Comparison of ENCODE assay signal across 32 mouse cellular contexts in the genomic region with DNA sequence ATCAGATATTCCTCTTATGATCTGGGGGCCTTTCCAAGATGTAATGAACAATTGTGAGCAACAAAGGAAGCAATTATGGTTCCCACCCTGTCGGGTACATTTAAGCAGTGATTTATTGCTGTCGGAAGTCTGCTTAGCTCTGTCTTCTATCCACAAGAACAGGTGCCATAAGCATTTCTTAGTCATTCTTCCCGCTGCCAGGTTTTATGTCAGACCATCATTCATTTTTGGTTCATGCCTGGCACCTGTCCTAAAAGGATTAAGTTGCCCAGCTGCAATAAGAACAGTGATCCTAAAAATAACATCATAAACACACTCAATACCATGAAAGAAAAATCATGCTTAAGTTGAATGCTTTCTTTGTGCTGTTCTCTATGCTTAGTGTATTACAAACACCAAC.
DNase-seq lines count a peak whose midpoint lies in the region; ATAC-seq and TF ChIP-seq lines count a peak whose summit lies in the region.
"Had no signal": no experiment of that assay in that cellular context is flagged by ENCODE, and none has a peak within 500 bp of the region (broad histone marks: within the 10 kb centered on the region; RNA-seq: fewer than 3 reads in every experiment).

No protein-coding gene starts in this region.

- H3K4me2 ChIP-seq in heart, postnatal 0 days (ENCODE audit: low read depth, low read length): no peak overlapping the region
- H3K4me2 ChIP-seq in heart, embryonic 12.5 days: no peak overlapping the region
- no peak overlapping the region for H3K4me2 ChIP-seq in limb, embryonic 14.5 days (replicated peaks; ENCODE audit: low read depth, low read length, severe bottlenecking)
- no peak overlapping the region for H3K4me2 ChIP-seq in stomach, postnatal 0 days (replicated peaks; ENCODE audit: low read depth)
- no peak overlapping the region for H3K4me2 ChIP-seq in lung, postnatal 0 days (replicated peaks; ENCODE audit: low read depth, low read length)
- H3K4me2 ChIP-seq: embryonic facial prominence, embryonic 12.5 days; forebrain, embryonic 13.5 days; heart, embryonic 15.5 days; hindbrain, embryonic 15.5 days; liver, embryonic 11.5 days; midbrain, embryonic 15.5 days had no signal

- no peaks in the 10 kb centered on the region for H3K9me3 ChIP-seq in heart, postnatal 0 days (replicated peaks; ENCODE audit: control insufficient read depth, low read length)
- H3K9me3 ChIP-seq in heart, embryonic 12.5 days (replicated peaks): no peaks in the 10 kb centered on the region
- no peaks in the 10 kb centered on the region for H3K9me3 ChIP-seq in limb, embryonic 14.5 days (ENCODE audit: control insufficient read depth, low read length)
- H3K9me3 ChIP-seq in stomach, postnatal 0 days (ENCODE audit: control insufficient read depth, low read length): no peaks in the 10 kb centered on the region
- H3K9me3 ChIP-seq in lung, postnatal 0 days (ENCODE audit: low read length): no peaks in the 10 kb centered on the region
- H3K9me3 ChIP-seq: embryonic facial prominence, embryonic 12.5 days; forebrain, embryonic 13.5 days; G1E; heart, embryonic 15.5 days; hindbrain, embryonic 15.5 days; megakaryocyte, embryonic 14.5 days; midbrain, embryonic 15.5 days had no signal

- H3K4me3 ChIP-seq in heart, postnatal 0 days (ENCODE audit: low read depth, low read length): no peak overlapping the region
- H3K4me3 ChIP-seq in heart, embryonic 12.5 days: no peak overlapping the region
- no peak overlapping the region for H3K4me3 ChIP-seq in limb, embryonic 14.5 days (replicated peaks; ENCODE audit: low read length)
- H3K4me3 ChIP-seq in stomach, postnatal 0 days (ENCODE audit: low read depth, low read length): no peak overlapping the region
- H3K4me3 ChIP-seq in lung, postnatal 0 days (ENCODE audit: low read depth, low read length): no peak overlapping the region
- H3K4me3 ChIP-seq: embryonic facial prominence, embryonic 12.5 days; erythroblast, embryonic 14.5 days; forebrain, embryonic 13.5 days; heart, adult 2 months; heart, embryonic 15.5 days; hindbrain, embryonic 15.5 days; layer of hippocampus, adult 2 months; megakaryocyte, embryonic 14.5 days; midbrain, embryonic 15.5 days had no signal

- TF ChIP-seq EP300 in heart, postnatal 0 days (IDR thresholded peaks at IDR 0.05; ENCODE audit: low read depth): no peak
- TF ChIP-seq EP300 in stomach, postnatal 0 days (optimal IDR thresholded peaks at IDR 0.05): peak; percentile 57
- TF ChIP-seq EP300 in lung, postnatal 0 days (IDR thresholded peaks at IDR 0.05): no peak

- ATAC-seq in heart, postnatal 0 days (ENCODE audit: insufficient read depth, low read depth): no peak
- ATAC-seq in heart, embryonic 12.5 days (ENCODE audit: insufficient number of reproducible peaks, low FRiP score): no peak
- ATAC-seq in common myeloid progenitor, adult 5-6 weeks (replicated peaks; ENCODE audit: low read depth, poor library complexity, severe bottlenecking): 0 out of 2 replicates have a peak, but pooled peaks have one; percentile 27
- peak; percentile 63 for ATAC-seq in limb, embryonic 14.5 days (ENCODE audit: low FRiP score, low read depth)
- no peak for ATAC-seq in stomach, postnatal 0 days (ENCODE audit: low FRiP score, low TSS enrichment)
- ATAC-seq in lung, postnatal 0 days: no peak
- ATAC-seq: forebrain, embryonic 13.5 days; intestine, embryonic 16.5 days; liver, postnatal 0 days; midbrain, embryonic 15.5 days; Patski had no signal

- H3K9ac ChIP-seq in heart, postnatal 0 days (replicated peaks; ENCODE audit: low read depth, low read length): no peak overlapping the region
- H3K9ac ChIP-seq in heart, embryonic 12.5 days: no peak overlapping the region
- no peak overlapping the region for H3K9ac ChIP-seq in limb, embryonic 14.5 days (ENCODE audit: low read depth, low read length, severe bottlenecking)
- H3K9ac ChIP-seq in stomach, postnatal 0 days (ENCODE audit: low read length): no peak overlapping the region
- H3K9ac ChIP-seq in lung, postnatal 0 days (replicated peaks; ENCODE audit: low read depth): no peak overlapping the region
- H3K9ac ChIP-seq: embryonic facial prominence, embryonic 12.5 days; forebrain, embryonic 13.5 days; heart, embryonic 15.5 days; hindbrain, embryonic 15.5 days; liver, postnatal 0 days; midbrain, embryonic 15.5 days had no signal

- 56% methylated on average over 3 of the region's 3 CpGs for WGBS in heart, postnatal 0 days
- WGBS in heart, embryonic 12.5 days: 63% methylated on average over 3 of the region's 3 CpGs
- 55% methylated on average over 3 of the region's 3 CpGs for WGBS in limb, embryonic 14.5 days
- 35% methylated on average over 3 of the region's 3 CpGs for WGBS in stomach, postnatal 0 days
- 67% methylated on average over 3 of the region's 3 CpGs for WGBS in lung, postnatal 0 days

- no peaks in the 10 kb centered on the region for H3K27me3 ChIP-seq in heart, postnatal 0 days (ENCODE audit: control insufficient read depth, insufficient read depth, low read length)
- no peaks in the 10 kb centered on the region for H3K27me3 ChIP-seq in heart, embryonic 12.5 days (replicated peaks)
- H3K27me3 ChIP-seq in limb, embryonic 14.5 days (ENCODE audit: control insufficient read depth, insufficient read depth, low read length): no peaks in the 10 kb centered on the region
- no peaks in the 10 kb centered on the region for H3K27me3 ChIP-seq in stomach, postnatal 0 days (ENCODE audit: control insufficient read depth, insufficient read depth, low read length)
- no peaks in the 10 kb centered on the region for H3K27me3 ChIP-seq in lung, postnatal 0 days (replicated peaks; ENCODE audit: insufficient read depth, low read length)
- H3K27me3 ChIP-seq: CH12.LX; embryonic facial prominence, embryonic 12.5 days; forebrain, embryonic 13.5 days; heart, embryonic 15.5 days; hindbrain, embryonic 15.5 days; megakaryocyte, embryonic 14.5 days; midbrain, embryonic 15.5 days; Patski had no signal

- TF ChIP-seq CTCF in heart, postnatal 0 days (IDR thresholded peaks at IDR 0.05; ENCODE audit: low read depth): no peak
- no peak for TF ChIP-seq CTCF in stomach, postnatal 0 days (IDR thresholded peaks at IDR 0.05; ENCODE audit: low read depth)
- no peak for TF ChIP-seq CTCF in lung, postnatal 0 days (IDR thresholded peaks at IDR 0.05)

- no peaks in the 10 kb centered on the region for H3K4me1 ChIP-seq in heart, postnatal 0 days (ENCODE audit: control insufficient read depth, insufficient read depth)
- H3K4me1 ChIP-seq in heart, embryonic 12.5 days (replicated peaks): no peaks in the 10 kb centered on the region
- no peaks in the 10 kb centered on the region for H3K4me1 ChIP-seq in limb, embryonic 14.5 days (ENCODE audit: control insufficient read depth, insufficient read depth, low read length)
- H3K4me1 ChIP-seq in stomach, postnatal 0 days (replicated peaks; ENCODE audit: control insufficient read depth, insufficient read depth): no peaks in the 10 kb centered on the region
- no peaks in the 10 kb centered on the region for H3K4me1 ChIP-seq in lung, postnatal 0 days (ENCODE audit: insufficient read depth, low read depth, low read length)
- H3K4me1 ChIP-seq: embryonic facial prominence, embryonic 12.5 days; heart, embryonic 15.5 days; hindbrain, embryonic 15.5 days; megakaryocyte, embryonic 14.5 days; midbrain, embryonic 15.5 days had no signal

- H3K36me3 ChIP-seq in heart, postnatal 0 days (replicated peaks; ENCODE audit: control insufficient read depth, insufficient read depth, low read length): no peaks in the 10 kb centered on the region
- no peaks in the 10 kb centered on the region for H3K36me3 ChIP-seq in heart, embryonic 12.5 days
- no peaks in the 10 kb centered on the region for H3K36me3 ChIP-seq in limb, embryonic 14.5 days (ENCODE audit: control insufficient read depth, insufficient read depth, low read length)
- H3K36me3 ChIP-seq in stomach, postnatal 0 days (ENCODE audit: control insufficient read depth, insufficient read depth, low read length): no peaks in the 10 kb centered on the region
- H3K36me3 ChIP-seq in lung, postnatal 0 days (ENCODE audit: insufficient read depth, low read length): no peaks in the 10 kb centered on the region
- H3K36me3 ChIP-seq: embryonic facial prominence, embryonic 12.5 days; G1E; heart, embryonic 15.5 days; hindbrain, embryonic 15.5 days; midbrain, embryonic 15.5 days had no signal

- no peak for TF ChIP-seq POLR2A in limb, embryonic 14.5 days (IDR thresholded peaks at IDR 0.05; ENCODE audit: borderline replicate concordance, extremely low read depth, insufficient read depth, insufficient read length)

- DNase-seq in heart, postnatal 0 days (ENCODE audit: low spot score): peak; percentile 13
- DNase-seq in limb, embryonic 14.5 days (ENCODE audit: low spot score): peak; percentile 51
- DNase-seq in stomach, postnatal 0 days (ENCODE audit: low spot score): no peak
- no peak for DNase-seq in lung, postnatal 0 days (ENCODE audit: low spot score)
- DNase-seq in right cerebral cortex, adult 18-20 months: no peak
- DNase-seq: adrenal gland, postnatal 36 days; cerebellum, adult 11-12 months; cerebellum, postnatal 10 days; gastrocnemius, postnatal 10 days; heart, adult 2 months; heart, postnatal 4 days; kidney, adult 9 months; kidney, postnatal 14 days; liver, postnatal 0 days; right cerebral cortex, postnatal 14 days; spleen, adult 18-20 months; thymus, postnatal 14 days had no signal

- no peak overlapping the region for H3K27ac ChIP-seq in heart, postnatal 0 days (ENCODE audit: low read depth)
- H3K27ac ChIP-seq in heart, embryonic 12.5 days (ENCODE audit: poor library complexity, severe bottlenecking): no peak overlapping the region
- H3K27ac ChIP-seq in limb, embryonic 14.5 days (replicated peaks; ENCODE audit: low read depth, low read length): no peak overlapping the region
- no peak overlapping the region for H3K27ac ChIP-seq in stomach, postnatal 0 days (replicated peaks)
- no peak overlapping the region for H3K27ac ChIP-seq in lung, postnatal 0 days (ENCODE audit: low read length)
- H3K27ac ChIP-seq: embryonic facial prominence, embryonic 12.5 days; forebrain, embryonic 13.5 days; heart, adult 2 months; heart, embryonic 15.5 days; hindbrain, embryonic 15.5 days; layer of hippocampus, adult 2 months; midbrain, embryonic 15.5 days had no signal

Comparison
In these comparisons a context has a peak if more than half of its experiments do, and no peak if none do; other contexts are left out.
1. ATAC-seq: peak in common myeloid progenitor, adult 5-6 weeks (single experiment) and limb, embryonic 14.5 days (single experiment); none in heart, postnatal 0 days (single experiment), heart, embryonic 12.5 days (single experiment), stomach, postnatal 0 days (single experiment) and lung, postnatal 0 days (single experiment).
2. DNase-seq: peak in heart, postnatal 0 days (single experiment) and limb, embryonic 14.5 days (single experiment); none in stomach, postnatal 0 days (single experiment), lung, postnatal 0 days (single experiment) and right cerebral cortex, adult 18-20 months (single experiment).